Mouse (Mus musculus) regulatory T cell (primary cell): ENCODE data around the gene Vps53.

Experiments used
- in situ Hi-C: fragments of 300-600 bp; cut with MboI, MseI; formaldehyde crosslinking; loops from one replicate; pipeline ENCODE4 v1.15.1; 2025; ENCODE audit warnings: high pct_unique_total_duplicates

Gene Vps53

DNA sequence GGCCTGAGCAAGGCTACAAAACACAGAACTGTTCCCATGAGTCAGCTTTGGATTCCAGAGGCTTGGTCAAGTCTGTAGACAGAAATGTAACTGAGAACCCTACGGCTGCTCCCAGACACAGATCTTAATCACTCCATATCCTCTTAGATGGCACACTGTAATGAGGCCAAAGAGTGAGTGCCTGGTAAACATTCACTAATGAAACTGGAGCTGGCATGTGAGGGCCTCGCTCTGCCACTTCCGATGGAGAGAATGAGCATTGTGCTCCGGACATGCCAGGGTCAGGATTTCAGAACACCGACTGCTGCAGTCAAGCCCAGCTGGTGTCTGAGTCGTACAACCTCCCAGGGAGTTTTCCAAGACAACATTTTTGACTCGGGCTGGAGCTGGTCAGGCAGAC is 119.5 kb downstream of the Vps53 start:
- in situ Hi-C loops, result no loop called here

DNA sequence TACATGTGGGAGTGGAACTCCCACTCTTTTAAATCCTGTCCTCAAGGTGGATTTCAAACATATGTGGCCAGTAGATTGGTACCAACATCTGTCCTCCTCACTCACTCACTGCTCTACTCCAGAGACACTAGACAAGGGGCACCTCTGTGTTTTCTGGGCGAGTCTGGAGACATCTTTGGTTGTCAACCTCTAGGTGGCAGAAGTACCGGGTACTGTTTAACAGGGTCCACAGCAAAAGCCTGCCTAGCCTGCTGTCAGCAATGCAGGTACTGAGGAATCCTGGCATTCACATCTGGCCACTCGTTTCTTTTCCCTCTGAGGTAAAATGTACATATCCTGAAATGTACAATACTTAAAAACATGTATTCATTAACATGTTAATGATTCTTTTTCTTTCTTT is 123.0 kb downstream of the Vps53 start:
- in situ Hi-C loops, result no loop called here

GRCm38 (mm10) chr11:76052496-76052895 is 127.0 kb downstream of the Vps53 start:
- in situ Hi-C loops, result no loop called here

DNA sequence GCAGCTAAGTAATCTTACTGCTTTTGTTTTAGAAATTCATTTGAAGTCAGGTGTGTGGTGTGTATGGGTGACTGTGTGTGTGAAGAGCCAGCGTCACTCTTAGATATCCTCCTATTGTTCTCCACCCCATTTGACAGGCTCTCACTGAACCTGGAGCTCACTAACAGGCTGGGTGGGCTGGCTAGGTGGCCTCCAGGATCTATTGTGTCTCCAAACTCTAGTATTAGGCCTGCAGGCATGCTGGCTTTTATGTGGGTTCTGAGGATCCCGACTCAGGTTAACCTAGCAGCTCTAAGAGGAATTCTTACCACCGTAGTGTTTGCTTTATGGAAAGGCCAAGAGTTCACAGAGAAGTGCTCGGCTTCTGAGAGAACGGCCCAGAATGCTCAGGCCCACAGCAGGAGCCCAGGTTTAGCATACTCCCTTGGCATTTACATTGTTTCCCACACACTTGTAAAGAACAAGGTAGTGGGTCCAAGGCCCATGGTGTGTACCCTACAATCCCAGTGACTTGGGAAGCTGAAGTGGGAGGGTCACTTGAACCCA is 128.4 kb downstream of the Vps53 start:
- in situ Hi-C loops, result no loop called here

- in situ Hi-C loops, result no loop called here
These were observed 128.9 kb downstream of the Vps53 start for GRCm38 (mm10) chr11:76050509-76050908.

DNA sequence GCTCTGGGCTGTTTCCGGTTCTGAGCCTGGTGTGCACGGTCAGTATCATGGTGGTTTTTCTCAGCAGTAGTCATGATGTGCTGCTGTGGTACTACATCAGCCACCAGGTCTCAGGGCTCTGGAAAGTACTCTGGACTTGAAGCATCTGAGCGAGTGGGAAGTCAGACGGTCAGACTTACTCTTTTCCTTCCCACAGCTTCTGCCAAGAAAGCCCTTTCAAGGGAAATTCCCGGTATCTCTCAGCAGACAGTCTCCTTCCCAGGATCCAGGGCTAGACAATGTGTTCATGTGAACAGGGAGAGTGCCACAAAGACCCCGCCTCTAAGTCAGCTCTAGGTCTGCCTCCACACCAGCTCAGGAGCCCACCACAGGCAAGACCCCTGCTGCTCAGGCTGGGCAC is 134.1 kb downstream of the Vps53 start:
- in situ Hi-C loops, result no loop called here

DNA sequence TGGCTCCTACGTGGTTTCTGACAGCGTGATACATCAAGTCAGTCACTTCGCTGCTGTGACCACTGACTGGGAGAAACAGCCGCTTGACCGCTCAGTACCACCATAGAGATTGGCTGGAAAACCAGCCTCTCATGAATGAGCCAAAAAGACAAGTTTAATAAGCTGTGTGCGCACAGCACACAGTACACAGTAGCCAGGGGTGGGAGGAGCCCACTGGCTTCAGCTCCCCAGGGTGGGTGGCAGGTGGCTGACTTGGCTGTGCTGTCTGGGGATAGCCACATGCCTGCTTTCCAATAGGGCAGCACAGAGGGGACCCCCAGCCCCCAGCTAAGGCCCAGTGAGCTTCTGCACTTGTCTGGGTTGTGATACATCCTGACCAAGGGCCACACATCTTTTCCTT is 135.0 kb downstream of the Vps53 start:
- in situ Hi-C loops, result no loop called here

DNA sequence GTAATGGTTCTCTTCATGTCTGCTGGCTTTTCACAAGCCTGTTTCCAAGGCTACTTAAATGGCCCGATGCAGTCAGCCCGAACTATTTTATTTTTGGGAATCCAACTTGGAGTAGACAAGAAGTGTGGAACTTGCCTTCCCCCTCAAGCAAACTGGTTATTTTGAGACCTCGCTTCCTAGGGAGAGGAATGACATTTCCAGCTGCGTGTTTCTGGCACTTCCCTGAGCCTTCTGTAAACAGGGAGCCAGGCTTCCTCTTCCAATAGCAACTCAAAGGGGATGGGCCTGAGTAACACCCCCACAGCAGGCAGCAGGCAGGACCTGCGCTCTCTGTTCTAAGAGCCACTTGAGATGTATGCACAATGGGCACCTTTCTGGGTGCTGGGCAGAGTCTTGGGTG is 136.6 kb downstream of the Vps53 start:
- in situ Hi-C loops, result no loop called here

DNA sequence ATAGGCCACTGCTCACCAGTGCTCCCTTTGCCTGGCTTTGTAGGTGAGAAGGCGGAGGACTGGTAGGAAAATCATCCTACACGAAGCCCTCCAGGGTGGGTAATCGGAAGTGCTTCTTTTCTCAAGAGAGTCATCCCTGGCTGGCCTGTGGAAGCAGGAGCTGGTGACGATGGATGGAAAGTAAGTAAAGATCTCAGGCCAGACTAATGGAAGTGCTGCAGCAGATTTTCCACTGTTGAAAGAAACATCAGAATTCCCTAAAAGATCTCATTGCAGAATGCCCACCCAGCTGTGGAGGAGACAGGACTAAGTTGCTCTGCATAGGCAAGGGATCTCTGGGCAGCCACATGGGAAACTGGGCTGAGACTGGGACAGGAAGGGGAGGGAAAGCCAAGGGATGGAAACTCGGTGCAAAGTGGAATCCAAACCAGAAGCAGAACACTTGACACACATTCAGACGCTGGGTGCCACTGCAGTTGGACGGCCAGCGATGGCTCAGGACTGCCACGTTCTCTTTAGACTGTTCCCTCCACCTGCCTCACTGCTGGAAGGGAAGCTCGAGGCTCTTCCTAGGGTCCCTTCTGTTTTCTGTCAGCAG is 137.3 kb downstream of the Vps53 start:
- in situ Hi-C loops, result no loop called here

- in situ Hi-C loops, result no loop called here
These were observed 138.6 kb downstream of the Vps53 start for GRCm38 (mm10) chr11:76040761-76041376.

DNA sequence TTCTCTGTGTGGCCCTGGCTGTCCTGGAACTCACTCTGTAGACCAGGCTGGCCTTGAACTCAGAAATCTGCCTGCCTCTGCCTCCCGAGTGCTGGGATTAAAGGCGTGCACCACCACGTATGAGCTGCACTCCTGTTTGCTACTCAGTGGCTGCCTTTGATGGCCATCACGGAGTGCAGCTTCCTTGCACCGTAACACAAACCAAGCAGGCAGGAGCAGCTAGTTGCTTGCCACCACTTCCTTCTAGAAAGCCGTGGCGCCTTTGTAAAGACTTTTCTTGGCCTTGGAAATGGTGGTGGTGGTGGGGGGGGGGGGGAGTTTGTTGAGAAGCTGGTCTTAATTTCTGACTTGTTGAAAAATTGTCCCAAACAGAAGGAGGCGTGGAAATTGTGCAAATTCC is 139.3 kb downstream of the Vps53 start:
- in situ Hi-C loops, result no loop called here

GRCm38 (mm10) chr11:76039271-76040053 is 140.0 kb downstream of the Vps53 start:
- in situ Hi-C loops, result loop anchor here (10.0 kb wide), 1 partner anchor 1825 kb away; no protein-coding TSS in a partner anchor

GRCm38 (mm10) chr11:76037581-76038294 is 141.7 kb downstream of the Vps53 start:
- in situ Hi-C loops, result loop anchor here (10.0 kb wide), 1 partner anchor 1827 kb away; no protein-coding TSS in a partner anchor

DNA sequence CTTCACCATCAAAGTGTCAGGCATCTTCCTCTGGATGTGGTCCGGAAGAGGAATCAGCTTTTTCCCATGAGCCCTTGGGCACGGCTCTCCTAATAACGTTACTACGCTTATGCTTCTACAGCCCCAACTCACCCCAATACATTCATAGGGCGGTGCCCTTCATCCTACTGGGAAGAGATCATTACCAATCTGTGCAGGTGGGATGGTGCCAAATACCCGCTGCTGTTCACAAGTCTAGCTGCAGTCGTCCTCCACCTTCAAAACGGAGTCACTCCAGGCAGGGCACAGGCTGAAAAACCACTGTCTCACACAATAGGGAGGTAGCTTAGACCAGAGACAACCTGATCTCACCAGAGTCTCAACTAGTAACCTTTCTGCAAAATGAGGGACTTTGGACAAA is 144.3 kb downstream of the Vps53 start:
- in situ Hi-C loops, result loop anchor here (10.0 kb wide), 1 partner anchor 1830 kb away; no protein-coding TSS in a partner anchor

DNA sequence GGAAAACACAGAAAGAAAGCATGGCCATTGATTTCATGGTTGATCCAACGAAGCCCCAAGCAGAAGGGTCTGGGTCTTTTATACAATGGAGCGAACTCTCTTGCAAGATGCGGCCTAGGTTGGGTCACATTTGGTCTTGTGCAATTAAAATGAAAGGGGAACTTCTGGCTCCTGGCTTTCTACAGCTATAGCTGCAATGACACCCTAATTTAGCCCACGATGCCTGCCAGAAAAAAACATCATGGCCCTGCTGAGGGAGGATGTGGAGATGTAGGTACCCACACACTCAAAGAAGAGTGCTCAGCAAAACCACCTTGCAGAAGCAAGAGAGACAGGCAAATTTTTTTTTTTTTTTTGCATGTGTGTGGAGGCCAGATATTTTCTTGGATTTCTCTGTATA is 145.6 kb downstream of the Vps53 start:
- in situ Hi-C loops, result loop anchor here (10.0 kb wide), 1 partner anchor 1831 kb away; no protein-coding TSS in a partner anchor

GRCm38 (mm10) chr11:76033359-76033758 is 146.1 kb downstream of the Vps53 start:
- in situ Hi-C loops, result loop anchor here (10.0 kb wide), 1 partner anchor 1831 kb away; no protein-coding TSS in a partner anchor

DNA sequence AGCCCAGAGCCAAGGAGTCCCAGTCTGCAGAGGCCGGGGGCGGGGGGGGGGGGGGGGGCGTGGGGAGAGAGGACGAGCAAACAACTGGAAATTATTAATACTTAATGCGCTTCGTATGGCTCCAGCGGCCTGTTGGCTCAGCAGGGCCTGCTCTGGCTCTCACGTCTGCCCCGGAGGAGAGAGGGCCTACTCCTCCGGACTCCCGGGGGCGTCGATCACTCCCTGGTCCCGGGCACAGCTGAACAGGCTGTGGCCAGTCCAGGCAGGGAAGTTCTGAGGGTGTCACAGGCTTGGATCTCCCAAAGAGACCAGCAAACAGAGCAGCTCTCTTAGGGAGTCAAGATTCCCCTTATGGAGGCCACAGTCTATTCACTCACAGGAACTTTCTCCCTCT is 151.4 kb downstream of the Vps53 start:
- in situ Hi-C loops, result no loop called here

GRCm38 (mm10) chr11:76027139-76028071 is 152.0 kb downstream of the Vps53 start, which contains the start of gene Rflnb:
Rflnb (minus strand) TSS chr11:76027782.
- in situ Hi-C loops, result no loop called here

GRCm38 (mm10) chr11:76026527-76027138 is 152.8 kb downstream of the Vps53 start:
- in situ Hi-C loops, result no loop called here

DNA sequence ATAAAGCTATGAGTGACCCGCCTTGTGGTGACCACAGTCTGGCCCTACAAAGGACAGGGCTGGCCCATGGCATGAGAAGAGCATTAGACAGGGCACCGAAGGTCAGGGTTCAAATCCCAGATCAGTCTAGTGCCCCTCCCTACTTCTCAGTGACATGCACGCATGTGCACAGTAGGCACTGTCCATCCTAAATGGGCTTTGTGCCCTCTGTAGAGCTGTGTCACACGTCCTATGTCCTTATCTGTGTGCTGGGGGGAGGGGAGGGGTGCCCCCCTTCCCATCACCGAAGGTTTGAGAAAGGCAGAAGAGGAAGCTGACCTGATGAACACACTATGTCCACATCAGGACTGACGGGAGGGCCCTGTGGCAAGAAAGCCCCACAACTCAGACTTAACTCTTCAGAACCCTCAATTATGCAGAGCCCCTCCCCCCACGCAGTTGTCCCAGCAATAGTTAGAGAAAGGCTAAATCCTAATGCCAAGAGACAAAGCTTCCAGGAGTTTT is 154.3 kb downstream of the Vps53 start:
- in situ Hi-C loops, result no loop called here
